Mouse (Mus musculus) adrenal gland, adult 2 months (tissue): ENCODE data around the gene Prrc2a. TPM values are rescaled to one million over a fixed set of nuclear protein-coding genes. Genes with fewer than 3 reads are reported as not detected.

Experiments used
- DNase-seq: peaks from one replicate; pipeline ENCODE4 v3.0.0; 2021
- microRNA-seq, 2 experiments: library from miRNA; unstranded; fragments of <30 nt; microRNA quantifications; one replicate each; pipeline ENCODE4 v1.2.0; 2021
- polyA plus RNA-seq: library from polyadenylated mRNA; depleted of rRNA; stranded (reverse); fragments of >200 nt; gene quantifications from 2 replicates; pipeline ENCODE4 v1.2.3, GENCODE M21; 2012; rRNA removed
- total RNA-seq, 2 experiments: library from RNA; stranded (reverse); gene quantifications; 2 replicates each; pipeline ENCODE4 v1.2.3; 2021

Prrc2a gene
- total and polyA plus RNA-seq, 3 experiments, result 205 to 625 (median 258) TPM

DNA sequence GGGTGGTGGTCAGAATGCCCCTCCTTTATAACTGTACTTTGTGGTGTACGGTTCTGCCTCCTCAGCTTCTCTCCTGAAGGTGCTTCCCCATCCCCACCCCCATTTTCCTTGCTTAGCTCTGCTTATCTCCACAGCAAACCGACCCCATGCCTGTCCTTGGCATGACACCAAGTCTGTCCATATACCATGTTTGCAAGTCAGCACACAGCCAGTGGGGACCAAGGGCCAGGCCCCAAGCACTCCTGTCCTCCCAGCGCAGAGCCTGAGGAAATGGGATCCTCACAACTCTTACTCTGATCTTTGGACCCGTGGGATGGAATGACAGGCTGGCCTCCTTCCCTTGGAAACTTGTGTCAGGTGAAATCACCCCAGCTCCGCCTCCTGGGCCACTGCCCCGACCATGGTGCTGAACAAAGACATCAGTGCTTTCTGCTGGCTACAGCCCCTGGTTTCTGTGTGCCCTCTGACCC lies 61.4 kb downstream of the Prrc2a start:
- DNase-seq, result no peak

DNA sequence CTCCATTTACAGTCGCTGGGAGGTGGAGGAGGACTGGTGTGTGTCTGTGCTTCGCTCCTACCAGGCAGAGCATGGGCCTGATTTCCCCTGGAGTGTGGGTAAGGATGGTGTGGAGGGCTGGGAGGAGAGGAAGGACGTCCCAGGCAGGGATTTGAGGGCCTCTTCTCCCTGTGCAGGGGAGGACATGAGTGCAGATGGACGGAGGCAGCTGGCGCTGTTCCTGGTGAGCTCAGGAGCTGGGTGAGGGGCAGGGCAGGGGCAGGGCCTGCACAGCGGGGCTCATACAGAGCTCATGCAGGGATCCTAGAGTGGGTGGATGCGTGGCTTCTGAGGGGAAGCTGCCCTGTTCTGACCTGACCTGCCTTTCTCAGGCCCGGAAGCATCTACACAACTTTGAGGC lies 62.4 kb downstream of the Prrc2a start:
- DNase-seq, result no peak

- DNase-seq, result peak; percentile 51
Measured at GRCm38 (mm10) chr17:35101161-35101560, 63.5 kb downstream of the Prrc2a start.

- no peak for DNase-seq
Measured at GRCm38 (mm10) chr17:35100196-35100765, 64.4 kb downstream of the Prrc2a start.

Small RNA genes within 50 kb of the gene (microRNA-seq; reads per million reads assigned to microRNA genes)
- gene Mir6973a (0 reads per million in 2 experiments), gene Mir6974 (0 reads per million in 2 experiments)

Other genes with a start within 250 kb of the Prrc2a start
Only the 30 nearest of the 38 such genes appear.
- gene Vars, start 163.9 kb downstream of the Prrc2a start, total RNA-seq, result 10 to 100 TPM; 57.9 to 60.2 TPM
- gene Vars, start 163.9 kb downstream of the Prrc2a start, polyA plus RNA-seq, result 178 and 214 TPM in 2 replicates
- gene Vwa7, start 148.3 kb downstream of the Prrc2a start, total RNA-seq, result under 1 TPM; 0.26 to 0.55 TPM
- 0.97 and 1.8 TPM in 2 replicates for gene Vwa7, start 148.3 kb downstream of the Prrc2a start, polyA plus RNA-seq
- gene Sapcd1, start 136.9 kb downstream of the Prrc2a start, total RNA-seq, result under 1 TPM in 1 of 2 experiments, not detected in 1; 0.79 TPM
- 0.83 and 2.0 TPM in 2 replicates for gene Sapcd1, start 136.9 kb downstream of the Prrc2a start, polyA plus RNA-seq
- gene Msh5, start 118.2 kb downstream of the Prrc2a start, total RNA-seq, result under 1 TPM; 0.75 to 0.93 TPM
- 1.3 and 1.7 TPM in 2 replicates for gene Msh5, start 118.2 kb downstream of the Prrc2a start, polyA plus RNA-seq
- gene Clic1, start 114.9 kb downstream of the Prrc2a start, total RNA-seq, result 100 to 1,000 TPM in 1 of 2 experiments, 10 to 100 TPM in 1; 80.8 to 136 TPM
- 62.2 and 64.1 TPM in 2 replicates for gene Clic1, start 114.9 kb downstream of the Prrc2a start, polyA plus RNA-seq
- gene Ddah2, start 105.9 kb downstream of the Prrc2a start, total RNA-seq, result 10 to 100 TPM in 1 of 2 experiments, 1 to 10 TPM in 1; 7.2 to 26.6 TPM
- 25.9 and 35.6 TPM in 2 replicates for gene Ddah2, start 105.9 kb downstream of the Prrc2a start, polyA plus RNA-seq
- not detected for gene Ly6g6c, start 99.5 kb downstream of the Prrc2a start, total RNA-seq
- not detected in 2 replicates for gene Ly6g6c, start 99.5 kb downstream of the Prrc2a start, polyA plus RNA-seq
- gene Mpig6b, start 98.7 kb downstream of the Prrc2a start, total RNA-seq, result not detected
- gene Mpig6b, start 98.7 kb downstream of the Prrc2a start, polyA plus RNA-seq, result 0.06 TPM in 1 of 2 replicates, not detected in the other
- not detected for gene Ly6g6e, start 88.0 kb downstream of the Prrc2a start, total RNA-seq
- 0.21 and 0.34 TPM in 2 replicates for gene Ly6g6e, start 88.0 kb downstream of the Prrc2a start, polyA plus RNA-seq
- under 1 TPM in 1 of 2 experiments, not detected in 1; 0.45 TPM for gene Ly6g6d, start 86.8 kb downstream of the Prrc2a start, total RNA-seq
- gene Ly6g6d, start 86.8 kb downstream of the Prrc2a start, polyA plus RNA-seq, result 0.57 and 1.1 TPM in 2 replicates
- gene Ly6g6f, start 79.3 kb downstream of the Prrc2a start, total RNA-seq, result not detected
- gene Ly6g6f, start 79.3 kb downstream of the Prrc2a start, polyA plus RNA-seq, result not detected in 2 replicates
- 10 to 100 TPM; 71.8 to 95.8 TPM for gene Abhd16a, start 75.6 kb downstream of the Prrc2a start, total RNA-seq
- 219 and 291 TPM in 2 replicates for gene Abhd16a, start 75.6 kb downstream of the Prrc2a start, polyA plus RNA-seq
- not detected for gene Ly6g5c, start 56.6 kb downstream of the Prrc2a start, total RNA-seq
- gene Ly6g5c, start 56.6 kb downstream of the Prrc2a start, polyA plus RNA-seq, result not detected in 2 replicates
- under 1 TPM; 0.23 to 0.35 TPM for gene Ly6g5b, start 49.5 kb downstream of the Prrc2a start, total RNA-seq
- 0.42 and 0.52 TPM in 2 replicates for gene Ly6g5b, start 49.5 kb downstream of the Prrc2a start, polyA plus RNA-seq
- 10 to 100 TPM; 12.4 to 12.8 TPM for gene Gpank1, start 43.4 kb downstream of the Prrc2a start, total RNA-seq
- 13.3 and 15.8 TPM in 2 replicates for gene Gpank1, start 43.4 kb downstream of the Prrc2a start, polyA plus RNA-seq
- gene Csnk2b, start 42.8 kb downstream of the Prrc2a start, total RNA-seq, result 100 to 1,000 TPM; 212 to 337 TPM
- 358 and 360 TPM in 2 replicates for gene Csnk2b, start 42.8 kb downstream of the Prrc2a start, polyA plus RNA-seq
- gene D17H6S53E, start 38.5 kb downstream of the Prrc2a start, total RNA-seq, result 10 to 100 TPM; 23.4 to 32.0 TPM
- 27.7 and 45.5 TPM in 2 replicates for gene D17H6S53E, start 38.5 kb downstream of the Prrc2a start, polyA plus RNA-seq
- gene Apom, start 32.8 kb downstream of the Prrc2a start, total RNA-seq, result under 1 TPM in 1 of 2 experiments, not detected in 1; 0.78 TPM
- gene Apom, start 32.8 kb downstream of the Prrc2a start, polyA plus RNA-seq, result 0.22 TPM in 1 of 2 replicates, not detected in the other
- 100 to 1,000 TPM; 389 to 403 TPM for gene Bag6, start 29.7 kb downstream of the Prrc2a start, total RNA-seq
- 433 and 470 TPM in 2 replicates for gene Bag6, start 29.7 kb downstream of the Prrc2a start, polyA plus RNA-seq
- gene Aif1, start 11.2 kb upstream of the Prrc2a start, total RNA-seq, result 1 to 10 TPM; 3.4 to 6.4 TPM
- gene Aif1, start 11.2 kb upstream of the Prrc2a start, polyA plus RNA-seq, result 0.30 and 0.46 TPM in 2 replicates
- gene Lst1, start 23.5 kb upstream of the Prrc2a start, total RNA-seq, result 1 to 10 TPM; 5.0 to 7.6 TPM
- gene Lst1, start 23.5 kb upstream of the Prrc2a start, polyA plus RNA-seq, result 3.6 and 4.6 TPM in 2 replicates
- 1 to 10 TPM; 1.8 to 7.7 TPM for gene Ltb, start 29.5 kb upstream of the Prrc2a start, total RNA-seq
- gene Ltb, start 29.5 kb upstream of the Prrc2a start, polyA plus RNA-seq, result 5.8 and 8.5 TPM in 2 replicates
- under 1 TPM; 0.35 to 0.52 TPM for gene Tnf, start 37.1 kb upstream of the Prrc2a start, total RNA-seq
- 0.62 and 1.0 TPM in 2 replicates for gene Tnf, start 37.1 kb upstream of the Prrc2a start, polyA plus RNA-seq
- gene Lta, start 40.5 kb upstream of the Prrc2a start, total RNA-seq, result under 1 TPM; 0.26 to 0.35 TPM
- gene Lta, start 40.5 kb upstream of the Prrc2a start, polyA plus RNA-seq, result 0.18 and 0.33 TPM in 2 replicates
- not detected for gene Gm16181, start 55.9 kb upstream of the Prrc2a start, total RNA-seq
- 0.31 and 1.3 TPM in 2 replicates for gene Gm16181, start 55.9 kb upstream of the Prrc2a start, polyA plus RNA-seq
- 1 to 10 TPM; 5.6 to 5.7 TPM for gene Atp6v1g2, start 68.8 kb upstream of the Prrc2a start, total RNA-seq
- 7.2 and 8.5 TPM in 2 replicates for gene Atp6v1g2, start 68.8 kb upstream of the Prrc2a start, polyA plus RNA-seq
- gene Nfkbil1, start 70.9 kb upstream of the Prrc2a start, total RNA-seq, result 10 to 100 TPM; 14.1 to 19.4 TPM
- gene Nfkbil1, start 70.9 kb upstream of the Prrc2a start, polyA plus RNA-seq, result 52.3 and 57.6 TPM in 2 replicates
- 100 to 1,000 TPM; 192 to 200 TPM for gene Ddx39b, start 76.8 kb upstream of the Prrc2a start, total RNA-seq
- 164 and 180 TPM in 2 replicates for gene Ddx39b, start 76.8 kb upstream of the Prrc2a start, polyA plus RNA-seq
- gene H2-D1, start 97.8 kb upstream of the Prrc2a start, total RNA-seq, result 100 to 1,000 TPM; 172 to 281 TPM
- gene H2-D1, start 97.8 kb upstream of the Prrc2a start, polyA plus RNA-seq, result 473 and 543 TPM in 2 replicates
- gene H2-Q1, start 155.5 kb upstream of the Prrc2a start, total RNA-seq, result 1 to 10 TPM in 1 of 2 experiments, under 1 TPM in 1; 0.98 to 3.6 TPM
- 0.04 TPM in 1 of 2 replicates, not detected in the other for gene H2-Q1, start 155.5 kb upstream of the Prrc2a start, polyA plus RNA-seq